Mouse (Mus musculus): ENCODE measurements at regions not wholly inside any gene's neighbourhood (a gene's known extent, or its start where the extent isn't known, plus 50 kb on each side); places are given as distances from the start of the nearest gene placed in this dataset.

GRCm38 (mm10) chr2:45903350-45903749 is 786.2 kb upstream of the Zeb2 start:
- DNase-seq (ENCODE audit: extremely low read depth, low read depth, low spot score), result no peak

DNA sequence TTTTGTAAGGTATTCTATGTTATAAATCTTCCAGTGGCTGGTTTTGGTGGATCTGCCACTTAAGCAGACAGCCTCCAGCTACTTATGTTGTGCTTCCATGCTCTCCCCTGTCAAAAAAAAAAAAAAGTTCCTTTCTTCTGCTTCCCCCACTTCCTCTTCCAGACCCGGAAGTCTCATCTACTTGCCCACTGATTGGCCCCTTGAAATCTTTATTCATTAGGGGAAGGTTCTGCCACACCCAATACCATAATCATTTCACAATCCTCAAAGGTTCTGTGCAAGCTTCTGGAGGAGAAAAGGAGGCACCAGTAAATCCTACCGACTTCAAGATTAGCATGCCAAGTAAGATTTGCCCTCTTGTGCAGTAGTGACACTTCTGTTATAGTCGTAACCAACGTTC is 784.7 kb upstream of the Zeb2 start:
- no peak for DNase-seq (ENCODE audit: extremely low read depth, low read depth, low spot score)

DNA sequence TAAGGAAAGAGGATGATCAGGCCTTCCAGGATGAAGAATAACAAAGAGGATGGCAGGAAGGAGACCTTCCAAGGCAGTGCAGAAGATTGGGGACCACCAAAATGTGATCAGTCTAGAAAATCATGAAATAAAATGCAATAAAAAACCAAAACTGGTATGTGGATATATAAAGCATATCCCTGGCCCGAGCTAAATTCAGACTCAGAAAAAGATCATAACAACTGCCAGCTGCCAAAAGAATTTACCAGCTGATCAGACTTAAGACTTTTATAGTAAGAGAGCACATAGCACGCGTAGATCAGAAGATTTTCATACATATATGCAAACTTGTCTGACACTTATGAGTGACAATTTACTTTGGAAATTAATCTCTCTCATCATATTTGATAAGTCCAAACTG is 767.5 kb upstream of the Zeb2 start:
- DNase-seq (ENCODE audit: extremely low read depth, low read depth, low spot score), result no peak

DNA sequence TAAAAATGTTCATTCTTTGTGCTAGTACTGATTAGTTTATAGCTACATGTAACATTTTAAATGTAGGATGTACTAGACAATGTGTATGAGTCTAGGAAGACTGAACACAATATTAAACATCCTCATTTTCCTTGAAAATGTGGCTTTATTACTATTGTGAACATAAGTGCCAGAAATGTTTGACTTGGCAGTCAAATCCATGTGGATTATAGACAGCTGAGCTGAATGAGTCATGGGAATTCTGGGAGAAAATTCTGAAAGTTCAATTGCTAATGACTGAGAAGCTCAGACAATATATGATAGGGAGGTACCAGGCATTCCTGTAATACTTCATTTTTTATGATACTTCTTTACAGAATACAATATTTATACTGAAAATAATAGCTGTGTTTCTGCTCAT is 761.5 kb upstream of the Zeb2 start:
- DNase-seq (ENCODE audit: extremely low read depth, low read depth, low spot score), result no peak

DNA sequence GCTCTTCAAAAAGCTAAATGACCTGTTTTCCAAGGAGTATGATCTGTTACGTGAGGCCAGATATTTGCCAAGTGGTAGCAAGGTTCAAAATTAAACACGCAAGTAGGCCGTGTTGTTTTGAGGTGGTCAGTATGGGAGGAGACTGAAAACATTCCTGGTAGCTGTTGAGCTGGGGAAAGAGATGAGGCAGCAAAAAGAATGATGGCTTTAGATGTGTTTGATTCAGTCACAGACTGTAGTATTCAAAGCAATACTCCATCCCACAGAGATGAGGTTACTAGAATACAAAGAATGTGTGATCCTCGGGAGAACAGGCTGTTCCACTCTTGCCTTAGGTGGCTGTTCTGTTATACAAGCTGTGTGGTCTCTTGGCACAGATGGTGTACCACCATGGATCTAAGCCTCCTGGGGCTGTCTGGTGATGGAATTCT is 742.7 kb upstream of the Zeb2 start:
- no peak for DNase-seq (ENCODE audit: extremely low read depth, low read depth, low spot score)

- DNase-seq (ENCODE audit: extremely low read depth, low read depth, low spot score), result no peak
These were observed 742.2 kb upstream of the Zeb2 start for GRCm38 (mm10) chr2:45859445-45859844.

DNA sequence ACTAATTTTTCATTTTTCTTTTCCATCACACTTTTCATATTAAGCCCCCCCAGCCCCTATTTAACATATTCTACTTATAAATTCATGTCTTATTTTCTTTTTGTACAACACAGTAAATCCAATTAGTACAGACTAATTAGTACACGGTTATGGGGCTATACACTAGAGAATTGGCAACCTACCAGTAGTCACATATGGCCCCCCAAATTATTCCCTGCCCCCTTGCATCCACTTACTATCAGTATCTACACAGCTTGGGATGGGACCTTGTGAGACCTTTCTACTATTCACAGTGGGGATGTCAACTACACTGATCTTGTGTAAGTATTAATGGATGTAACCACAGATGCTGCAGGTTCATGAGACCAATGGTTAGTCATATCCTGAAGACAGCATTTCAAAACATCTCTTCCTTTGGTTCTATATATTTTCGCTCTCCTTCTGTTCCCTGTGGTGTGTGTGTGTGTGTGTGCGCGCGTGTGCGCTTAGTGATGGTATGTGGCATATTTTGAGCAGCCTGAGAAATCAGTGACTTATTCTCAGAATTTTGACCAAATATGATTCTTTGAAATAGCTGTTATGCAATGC is 732.9 kb upstream of the Zeb2 start:
- no peak for DNase-seq (ENCODE audit: extremely low read depth, low read depth, low spot score)

GRCm38 (mm10) chr2:45840389-45840788 is 723.2 kb upstream of the Zeb2 start:
- DNase-seq (ENCODE audit: extremely low read depth, low read depth, low spot score), result no peak

GRCm38 (mm10) chr2:45836546-45837221 is 719.5 kb upstream of the Zeb2 start:
- DNase-seq (ENCODE audit: extremely low read depth, low read depth, low spot score), result no peak

- no peak for DNase-seq (ENCODE audit: extremely low read depth, low read depth, low spot score)
These were observed 700.9 kb upstream of the Zeb2 start for GRCm38 (mm10) chr2:45817945-45818719.

DNA sequence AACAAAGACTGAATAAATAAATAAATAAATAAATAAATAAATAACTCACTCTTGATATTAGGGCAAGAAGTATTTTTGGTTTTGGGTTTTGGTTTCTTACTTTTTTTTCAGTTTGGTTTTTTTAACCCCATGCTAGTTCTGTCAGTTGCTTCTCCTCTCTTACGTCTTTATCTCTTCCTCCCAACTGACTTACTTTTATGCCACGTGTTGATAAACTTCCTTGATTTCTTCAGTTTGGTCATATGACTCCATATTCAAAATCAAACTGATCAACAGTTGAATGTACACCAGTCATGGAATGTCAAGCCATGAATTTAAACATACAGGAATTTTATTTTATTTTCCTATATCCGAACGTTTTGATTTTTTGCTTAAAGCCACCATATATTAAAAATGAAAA is 697.5 kb upstream of the Zeb2 start:
- DNase-seq (ENCODE audit: extremely low read depth, low read depth, low spot score), result no peak

GRCm38 (mm10) chr2:45805329-45805728 is 688.1 kb upstream of the Zeb2 start:
- DNase-seq (ENCODE audit: extremely low read depth, low read depth, low spot score), result no peak

DNA sequence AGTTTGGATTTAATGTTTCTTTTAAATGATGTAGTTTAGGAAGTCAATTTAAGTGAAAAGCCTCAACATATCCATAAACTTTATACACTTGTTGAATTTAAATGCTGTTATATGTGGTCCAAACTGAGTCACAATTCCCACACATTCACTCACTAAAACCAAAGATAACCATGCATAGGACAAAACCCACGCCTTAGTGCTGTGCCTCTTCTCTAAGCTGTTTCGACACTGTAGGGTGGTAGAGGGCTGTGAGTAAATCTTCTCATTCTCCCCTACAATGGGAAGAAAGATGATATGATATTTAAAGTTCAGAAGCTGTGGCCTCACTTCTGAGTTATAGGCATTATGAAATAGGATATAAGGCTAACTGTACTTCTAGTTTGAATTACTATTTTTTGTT is 682.9 kb upstream of the Zeb2 start:
- no peak for DNase-seq (ENCODE audit: extremely low read depth, low read depth, low spot score)

DNA sequence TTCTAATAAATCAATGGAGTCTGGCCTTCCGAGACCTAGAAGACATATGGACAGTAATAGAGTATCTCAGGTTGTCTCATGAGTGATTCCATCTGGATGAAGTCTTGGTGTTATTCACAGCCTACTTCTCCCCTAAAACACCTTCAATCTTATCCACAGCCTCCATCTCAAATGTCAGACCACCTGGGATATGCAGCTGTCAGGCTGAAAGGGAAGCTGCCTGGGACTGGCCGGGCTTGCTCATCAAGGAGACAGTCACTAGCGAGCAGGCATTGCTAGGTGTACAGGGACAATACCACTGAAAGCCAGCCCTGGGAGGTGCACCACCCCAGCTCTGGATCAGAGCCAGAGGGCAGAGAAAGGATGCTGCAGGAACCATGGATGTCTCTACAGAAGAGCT is 676.4 kb upstream of the Zeb2 start:
- DNase-seq (ENCODE audit: extremely low read depth, low read depth, low spot score), result no peak

DNA sequence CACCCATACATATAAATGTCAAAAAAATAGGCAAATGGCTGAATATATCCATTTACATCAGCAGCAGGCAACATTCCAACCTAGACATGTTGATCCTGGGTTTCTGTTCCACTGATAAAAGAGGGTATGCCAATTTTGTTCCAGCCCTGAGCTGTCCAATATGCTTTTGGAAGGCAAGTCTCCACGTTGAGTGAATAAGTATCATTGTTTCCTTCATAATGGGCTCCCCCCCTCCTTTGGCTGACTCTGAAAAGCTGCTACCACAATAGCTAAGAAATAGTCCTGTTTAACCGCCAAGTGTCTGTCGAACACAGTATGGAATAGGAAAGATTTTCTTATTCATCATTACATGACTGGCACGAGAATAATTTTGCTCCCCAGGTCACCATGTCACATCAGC is 672.5 kb upstream of the Zeb2 start:
- no peak for DNase-seq (ENCODE audit: extremely low read depth, low read depth, low spot score)

DNA sequence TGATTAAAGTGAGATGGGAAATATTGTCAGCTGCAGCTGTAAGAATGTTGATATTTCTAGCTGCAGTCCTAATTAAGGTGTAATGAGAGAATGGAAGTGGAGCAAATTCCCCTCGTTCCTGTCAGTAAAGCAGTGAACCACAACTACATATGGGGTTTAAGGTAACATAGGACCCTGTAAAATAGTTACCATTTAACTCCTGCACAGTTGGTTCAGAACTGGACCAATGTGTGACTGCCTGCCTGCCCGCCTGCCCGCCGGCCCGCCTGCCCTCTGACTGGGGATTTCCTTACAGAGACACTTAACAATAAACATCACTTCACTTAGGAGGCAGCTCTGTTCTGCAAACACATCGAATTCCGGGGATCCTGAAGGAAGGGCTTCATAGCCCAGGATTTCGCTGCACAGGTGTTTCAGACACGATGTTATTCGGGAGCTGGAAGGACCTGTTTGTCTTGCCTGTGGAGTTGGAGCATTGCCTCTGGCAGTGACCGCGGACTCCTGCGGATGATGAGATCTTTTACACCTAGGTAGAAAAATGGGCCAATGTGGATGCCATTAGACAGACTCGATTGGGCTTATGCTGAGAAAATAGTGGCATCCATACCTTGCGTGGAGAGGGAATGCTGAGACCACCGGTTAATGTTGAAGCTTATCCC is 670.7 kb upstream of the Zeb2 start:
- DNase-seq (ENCODE audit: extremely low read depth, low read depth, low spot score), result no peak

- DNase-seq (ENCODE audit: extremely low read depth, low read depth, low spot score), result no peak
These were observed 669.6 kb upstream of the Zeb2 start for GRCm38 (mm10) chr2:45786787-45787186.

DNA sequence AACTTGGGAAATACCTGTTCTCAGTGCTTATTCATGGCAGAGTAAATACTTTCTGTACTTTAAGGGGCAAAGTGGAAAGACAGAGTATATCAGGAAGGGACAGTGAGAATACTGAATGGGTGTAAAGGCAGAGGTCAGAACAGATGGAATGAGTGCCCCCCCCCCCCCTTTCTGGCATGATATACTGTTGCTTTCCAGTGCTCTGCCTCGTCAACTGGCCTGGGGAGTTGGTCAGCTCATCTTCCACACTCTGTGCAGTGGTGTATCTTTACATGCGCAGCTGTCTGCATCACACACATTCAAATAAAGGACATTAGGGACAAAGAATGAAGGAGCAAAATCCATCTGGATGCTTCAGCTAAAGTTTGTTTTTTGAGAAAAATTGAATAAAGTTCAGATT is 668.5 kb upstream of the Zeb2 start:
- DNase-seq (ENCODE audit: extremely low read depth, low read depth, low spot score), result no peak

- DNase-seq (ENCODE audit: extremely low read depth, low read depth, low spot score), result no peak
These were observed 666.6 kb upstream of the Zeb2 start for GRCm38 (mm10) chr2:45783634-45784412.

GRCm38 (mm10) chr2:45777466-45777865 is 660.3 kb upstream of the Zeb2 start:
- no peak for DNase-seq (ENCODE audit: extremely low read depth, low read depth, low spot score)

Data from fat pad, adult 2 months (tissue).